Mouse (Mus musculus) left cerebral cortex, adult 9 months (tissue): ENCODE data around the gene Lix1l.

ENCODE experiments used
- DNase-seq, 2 experiments: peaks; one replicate each; pipeline ENCODE4 v3.0.0; 2022; ENCODE audit warnings: low spot score in 2 of 2

Lix1l gene

GRCm38 (mm10) chr3:96600639-96601250 lies at the start of gene Lix1l:
TSS of gene Lix1l (plus strand) at chr3:96601149.
- peak; percentile 92 to 95 for DNase-seq

- DNase-seq, result peak in 1 of 2 experiments; percentile 55
Measured at GRCm38 (mm10) chr3:96551203-96551602, 49.7 kb upstream of the Lix1l start.

GRCm38 (mm10) chr3:96551890-96552289 lies 49.1 kb upstream of the Lix1l start:
- DNase-seq, result no peak

GRCm38 (mm10) chr3:96553601-96554000 lies 47.3 kb upstream of the Lix1l start:
- no peak for DNase-seq

- no peak for DNase-seq
Measured at GRCm38 (mm10) chr3:96554251-96554650, 46.7 kb upstream of the Lix1l start.

- DNase-seq, result peak in 1 of 2 experiments; percentile 48
Measured at GRCm38 (mm10) chr3:96555041-96555596, 45.8 kb upstream of the Lix1l start.

- DNase-seq, result no peak
Measured at GRCm38 (mm10) chr3:96555999-96556614, 44.8 kb upstream of the Lix1l start.

GRCm38 (mm10) chr3:96556651-96557635 lies 44.0 kb upstream of the Lix1l start:
- no peak for DNase-seq

GRCm38 (mm10) chr3:96557694-96558093 lies 43.3 kb upstream of the Lix1l start, which contains the start of gene Txnip:
TSS of gene Txnip (plus strand) at chr3:96557957.
- peak; percentile 88 to 96 for DNase-seq

- no peak for DNase-seq
Measured at GRCm38 (mm10) chr3:96558159-96558558, 42.8 kb upstream of the Lix1l start.

GRCm38 (mm10) chr3:96558668-96559196 lies 42.2 kb upstream of the Lix1l start:
- DNase-seq, result no peak

- no peak for DNase-seq
Measured at GRCm38 (mm10) chr3:96559398-96559910, 41.5 kb upstream of the Lix1l start.

- DNase-seq, result no peak
Measured at GRCm38 (mm10) chr3:96559911-96560850, 40.8 kb upstream of the Lix1l start.

- no peak for DNase-seq
Measured at GRCm38 (mm10) chr3:96560881-96561668, 39.9 kb upstream of the Lix1l start.

GRCm38 (mm10) chr3:96561946-96562681 lies 38.8 kb upstream of the Lix1l start:
- no peak for DNase-seq

GRCm38 (mm10) chr3:96563267-96563666 lies 37.7 kb upstream of the Lix1l start:
- no peak for DNase-seq

GRCm38 (mm10) chr3:96563911-96564632 lies 36.9 kb upstream of the Lix1l start:
- no peak for DNase-seq

GRCm38 (mm10) chr3:96564633-96565032 lies 36.3 kb upstream of the Lix1l start:
- DNase-seq, result no peak
